Mouse (Mus musculus) hindbrain, embryonic 11.5 days (tissue): Measurements from ENCODE around the gene Egfem1. TPM values are rescaled to one million over a fixed set of nuclear protein-coding genes. Genes with fewer than 3 reads are reported as not detected.
A peak's percentile ranks its signal among the peaks of the same experiment; 100 is the strongest.

Experiments used
- ATAC-seq: fragments of 200-750 bp; cut with Nextera tagmentation; 2 replicates; pipeline ENCODE4 v1.8.0; 2017; ENCODE audit warnings: mild to moderate bottlenecking, moderate TSS enrichment, moderate library complexity; ENCODE audit not compliant: low FRiP score
- DNase-seq: peaks from one replicate; pipeline ENCODE4 v3.0.0-alpha.2; 2015; ENCODE audit warnings: low spot score
- H3K27ac ChIP-seq: fragments of 300-500 bp; sonication (generic); 2 replicates; pipeline ENCODE4 v1.5.1; 2014; ENCODE audit warnings: mild to moderate bottlenecking, low read depth, low read length
- H3K27me3 ChIP-seq: fragments of 300-500 bp; sonication (generic); 2 replicates; pipeline ENCODE4 v1.6.1; 2014; ENCODE audit warnings: mild to moderate bottlenecking, low read length, moderate library complexity, mixed read lengths; ENCODE audit not compliant: control insufficient read depth, insufficient read depth
- H3K36me3 ChIP-seq: fragments of 300-500 bp; sonication (generic); 2 replicates; pipeline ENCODE4 v1.6.1; 2014; ENCODE audit warnings: mild to moderate bottlenecking, low read length, moderate library complexity, mixed read lengths; ENCODE audit not compliant: control insufficient read depth, insufficient read depth
- H3K4me1 ChIP-seq: fragments of 300-500 bp; sonication (generic); replicated peaks from 2 replicates; pipeline ENCODE4 v1.6.1; 2014; ENCODE audit warnings: low read length, mixed read lengths; ENCODE audit not compliant: control insufficient read depth, insufficient read depth
- H3K4me2 ChIP-seq: fragments of 300-500 bp; sonication (generic); replicated peaks from 2 replicates; pipeline ENCODE4 v1.6.1; 2014; ENCODE audit warnings: mild to moderate bottlenecking, low read depth, low read length
- H3K4me3 ChIP-seq: fragments of 300-500 bp; sonication (generic); 2 replicates; pipeline ENCODE4 v1.5.1; 2014; ENCODE audit warnings: low read depth, low read length
- H3K9ac ChIP-seq: fragments of 300-500 bp; sonication (generic); 2 replicates; pipeline ENCODE4 v1.6.1; 2014; ENCODE audit warnings: low read depth, low read length
- H3K9me3 ChIP-seq: fragments of 300-500 bp; sonication (generic); 2 replicates; pipeline ENCODE4 v1.6.1; 2016; ENCODE audit warnings: low read length; ENCODE audit not compliant: control insufficient read depth
- WGBS: fragments of 180-500 bp; shearing (Covaris S2); extraction: QIAGEN DNeasy Blood & Tissue Kit; methylation state at CpG from one replicate; pipeline ENCODE4 v1.1.7; 2014; 5-methylcytosine and 5-hydroxymethylcytosine counted together
- polyA plus RNA-seq: library from polyadenylated mRNA; unstranded; fragments of >200 nt; fragmentation: Nextera tagmentation; extraction: Ambion mirVana; gene quantifications from 2 replicates; pipeline ENCODE4 v1.2.1, GENCODE M21; 2014

Gene Egfem1
- polyA plus RNA-seq, 1 experiment from 2014 or later: 3.6 TPM

GRCm38 (mm10) chr3:29446081-29446480, 364.3 kb downstream of the Egfem1 start:
- no peak overlapping the region for H3K4me2 ChIP-seq
- H3K9ac ChIP-seq: no peak overlapping the region
- no peak for DNase-seq
- no peaks in the 10 kb centered on the region for H3K36me3 ChIP-seq
- no peak overlapping the region for H3K4me3 ChIP-seq
- 85% methylated on average over 3 of the region's 3 CpGs for WGBS
- H3K27ac ChIP-seq: no peak overlapping the region
- no peaks in the 10 kb centered on the region for H3K27me3 ChIP-seq
- no peaks in the 10 kb centered on the region for H3K4me1 ChIP-seq
- no peak for ATAC-seq
- no peaks in the 10 kb centered on the region for H3K9me3 ChIP-seq

GRCm38 (mm10) chr3:29448829-29449406, 367.1 kb downstream of the Egfem1 start:
- Histone ChIP-seq H3K27me3 (no peaks in the 10 kb centered on the region), H3K4me1 (no peaks in the 10 kb centered on the region), H3K4me2 (no peak overlapping the region), H3K36me3 (no peaks in the 10 kb centered on the region), H3K9ac (no peak overlapping the region), H3K27ac (no peak overlapping the region), H3K9me3 (no peaks in the 10 kb centered on the region), H3K4me3 (no peak overlapping the region)
- 60% methylated on average over 5 of the region's 5 CpGs for WGBS
- DNase-seq (no peak), ATAC-seq (no peak)

GRCm38 (mm10) chr3:29498211-29498610, 416.4 kb downstream of the Egfem1 start:
- no peaks in the 10 kb centered on the region for H3K9me3 ChIP-seq
- no peak overlapping the region for H3K4me3 ChIP-seq
- H3K4me1 ChIP-seq: no peaks in the 10 kb centered on the region
- ATAC-seq: no peak
- DNase-seq: no peak
- H3K27ac ChIP-seq: no peak overlapping the region
- H3K9ac ChIP-seq: no peak overlapping the region
- no peak overlapping the region for H3K4me2 ChIP-seq
- H3K36me3 ChIP-seq: no peaks in the 10 kb centered on the region
- 83% methylated on average over 2 of the region's 2 CpGs for WGBS
- no peaks in the 10 kb centered on the region for H3K27me3 ChIP-seq

DNA sequence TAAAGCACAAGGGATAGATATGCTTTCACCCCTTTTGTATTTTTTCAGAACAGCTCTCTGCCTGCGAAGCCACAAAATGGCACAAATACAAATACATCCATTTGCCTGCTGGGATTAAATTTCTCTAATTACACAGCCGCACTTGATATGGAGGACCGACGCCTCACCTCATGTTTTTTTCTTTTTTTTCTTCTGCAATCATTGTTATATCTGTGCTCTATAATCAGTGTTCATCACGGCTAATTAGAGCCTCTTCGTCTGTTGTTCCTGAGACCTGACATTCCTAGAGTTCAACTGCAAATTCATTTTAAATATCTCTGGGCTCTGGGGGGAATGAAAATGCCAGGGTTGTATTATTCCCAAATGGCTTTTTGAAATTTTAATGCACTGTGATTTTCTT, 417.4 kb downstream of the Egfem1 start:
- H3K27ac ChIP-seq: no peak overlapping the region

DNA sequence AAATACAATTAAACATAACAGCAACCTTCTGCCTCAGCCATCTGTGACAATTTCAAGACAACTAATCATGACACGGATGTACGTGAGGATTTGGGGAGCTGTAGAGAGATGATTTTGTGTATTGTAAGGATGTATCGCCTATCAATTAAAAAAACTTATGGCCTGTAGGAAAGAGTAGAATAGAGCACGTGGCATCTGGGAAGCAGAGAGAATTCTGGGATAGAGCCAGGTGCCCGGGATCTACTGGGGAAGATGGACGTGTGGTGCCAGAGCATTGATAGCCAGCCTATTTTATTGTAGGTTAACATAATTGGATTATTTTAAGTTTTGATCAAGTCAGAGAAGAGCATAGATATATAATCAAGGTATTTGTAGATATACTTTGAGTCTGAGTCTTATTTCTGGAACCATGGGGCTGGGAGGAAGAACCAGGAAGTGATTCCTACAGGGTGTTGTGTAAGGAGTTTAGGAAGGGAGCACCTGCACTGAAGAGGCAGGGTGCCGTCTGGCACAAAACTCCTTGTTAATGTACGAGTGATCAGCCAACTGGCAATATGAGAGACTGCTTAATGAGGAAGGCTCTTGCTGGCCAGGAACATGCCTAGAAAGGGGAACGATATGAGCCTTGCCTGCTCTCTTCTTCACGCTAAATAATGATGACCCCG, 443.6 kb downstream of the Egfem1 start:
- DNase-seq: no peak
- no peak overlapping the region for H3K4me3 ChIP-seq
- no peaks in the 10 kb centered on the region for H3K27me3 ChIP-seq
- 79% methylated on average over 11 of the region's 11 CpGs for WGBS
- no peaks in the 10 kb centered on the region for H3K36me3 ChIP-seq
- no peak overlapping the region for H3K9ac ChIP-seq
- H3K4me2 ChIP-seq: no peak overlapping the region
- no peaks in the 10 kb centered on the region for H3K9me3 ChIP-seq
- no peaks in the 10 kb centered on the region for H3K4me1 ChIP-seq
- H3K27ac ChIP-seq: no peak overlapping the region
- ATAC-seq: no peak

More for the DNA sequence above, 417.4 kb downstream of the Egfem1 start:
- Histone ChIP-seq H3K9me3 (no peaks in the 10 kb centered on the region), H3K4me1 (no peaks in the 10 kb centered on the region), H3K9ac (no peak overlapping the region), H3K4me2 (no peak overlapping the region), H3K27me3 (no peaks in the 10 kb centered on the region), H3K4me3 (no peak overlapping the region), H3K36me3 (no peaks in the 10 kb centered on the region)
- WGBS: 88% methylated on average over 6 of the region's 6 CpGs
- ATAC-seq: no peak
- no peak for DNase-seq

- Histone ChIP-seq H3K4me3 (no peak overlapping the region), H3K9me3 (no peaks in the 10 kb centered on the region), H3K9ac (no peak overlapping the region), H3K4me2 (no peak overlapping the region), H3K27ac (no peak overlapping the region), H3K36me3 (no peaks in the 10 kb centered on the region), H3K4me1 (no peaks in the 10 kb centered on the region), H3K27me3 (no peaks in the 10 kb centered on the region)
- WGBS: 84% methylated on average over 12 of the region's 12 CpGs
- DNase-seq (no peak), ATAC-seq (no peak)
Observed at GRCm38 (mm10) chr3:29525963-29526301, 444.1 kb downstream of the Egfem1 start.

DNA sequence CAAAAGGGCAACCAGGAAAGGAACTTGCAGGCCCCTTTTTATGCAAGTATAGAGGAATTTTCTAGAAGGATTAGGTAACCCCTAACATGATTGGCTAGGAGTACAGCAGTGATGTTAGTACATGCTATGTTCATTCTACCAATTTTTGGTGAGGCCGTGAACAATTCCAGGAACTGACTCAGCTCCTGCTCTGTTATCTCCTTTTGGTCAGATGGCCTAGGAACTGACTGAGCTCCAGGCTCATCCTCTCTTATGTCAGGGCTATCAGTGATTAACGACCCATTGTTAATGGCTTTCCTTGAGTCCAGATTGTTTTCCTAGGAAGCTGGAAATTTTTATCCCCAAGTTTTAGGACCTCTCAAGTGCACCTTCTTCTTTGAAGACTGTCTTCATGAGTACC, 457.4 kb downstream of the Egfem1 start:
- Histone ChIP-seq H3K9me3 (no peaks in the 10 kb centered on the region), H3K4me1 (no peaks in the 10 kb centered on the region), H3K4me3 (no peak overlapping the region), H3K27me3 (no peaks in the 10 kb centered on the region), H3K27ac (no peak overlapping the region), H3K4me2 (no peak overlapping the region), H3K9ac (no peak overlapping the region), H3K36me3 (no peaks in the 10 kb centered on the region)
- ATAC-seq: no peak
- 81% methylated on average over 2 of the region's 2 CpGs for WGBS
- no peak for DNase-seq

DNA sequence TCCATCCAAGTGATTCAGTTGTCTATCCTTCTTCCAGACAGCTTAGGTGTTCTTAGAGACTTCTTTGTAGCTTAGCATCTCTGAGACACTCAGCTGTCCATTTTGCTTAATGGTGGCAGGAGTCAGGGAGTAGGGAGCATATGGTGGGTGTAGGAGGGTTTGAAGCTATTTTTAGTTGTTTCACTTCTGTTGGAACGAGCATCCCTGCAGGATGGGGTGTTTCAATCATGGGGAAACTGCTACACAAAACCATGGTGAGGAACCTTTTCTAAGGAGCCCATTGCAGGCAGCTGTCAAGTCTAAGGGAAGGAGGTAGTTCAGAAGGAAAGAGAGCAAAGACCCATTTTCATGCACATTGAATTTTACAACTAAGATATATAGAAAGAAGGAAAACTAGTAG, 458.1 kb downstream of the Egfem1 start:
- Histone ChIP-seq H3K36me3 (no peaks in the 10 kb centered on the region), H3K4me1 (no peaks in the 10 kb centered on the region), H3K27me3 (no peaks in the 10 kb centered on the region), H3K9ac (no peak overlapping the region), H3K27ac (no peak overlapping the region), H3K4me2 (no peak overlapping the region), H3K9me3 (no peaks in the 10 kb centered on the region), H3K4me3 (no peak overlapping the region)
- ATAC-seq (no peak), DNase-seq (no peak)
- 54% methylated on average over 1 of the region's 1 CpGs for WGBS

- H3K4me1 ChIP-seq: no peaks in the 10 kb centered on the region
- H3K4me3 ChIP-seq: no peak overlapping the region
- H3K9ac ChIP-seq: no peak overlapping the region
- peak; percentile 41 for DNase-seq
- 11% methylated on average over 1 of the region's 1 CpGs for WGBS
- no peaks in the 10 kb centered on the region for H3K36me3 ChIP-seq
- no peak overlapping the region for H3K27ac ChIP-seq
- H3K9me3 ChIP-seq: no peaks in the 10 kb centered on the region
- ATAC-seq: peak; percentile 97
- no peaks in the 10 kb centered on the region for H3K27me3 ChIP-seq
- H3K4me2 ChIP-seq: no peak overlapping the region
Observed at GRCm38 (mm10) chr3:29541477-29542079, 459.8 kb downstream of the Egfem1 start.
